Mouse (Mus musculus): ENCODE results near the gene Med16. TPM values are rescaled to one million over a fixed set of nuclear protein-coding genes. Genes with fewer than 3 reads are reported as not detected.

Gene Med16
- polyA plus RNA-seq, 1 experiment from 2014 or later = 33.2 TPM

- H3K4me2 ChIP-seq (ENCODE audit: low read depth, low read length) = peak overlapping the region; percentile 99
- WGBS = 52% methylated on average over 7 of the region's 7 CpGs
- peaks cover 54% of the 10 kb centered on the region for H3K4me1 ChIP-seq (ENCODE audit: control insufficient read depth, insufficient read depth, low read length)
- peaks cover 43% of the 10 kb centered on the region for H3K36me3 ChIP-seq (ENCODE audit: control insufficient read depth, insufficient read depth, low read length)
- no peak for ATAC-seq (ENCODE audit: low read depth)
- no peaks in the 10 kb centered on the region; the same call in 1 of the 2 replicates for H3K27me3 ChIP-seq (ENCODE audit: control insufficient read depth, insufficient read depth, low read length)
- H3K4me3 ChIP-seq (ENCODE audit: low read depth, low read length) = peak overlapping the region; percentile 97
- peak overlapping the region; percentile 99 for H3K27ac ChIP-seq (ENCODE audit: low read depth, low read length)
- H3K9ac ChIP-seq (replicated peaks; ENCODE audit: low read depth, low read length) = peak overlapping the region; percentile 96
- H3K9me3 ChIP-seq (ENCODE audit: control insufficient read depth, low read length) = no peaks in the 10 kb centered on the region
Observed at GRCm38 (mm10) chr10:79856704-79857451, 51.8 kb downstream of the Med16 start.

GRCm38 (mm10) chr10:79856280-79856679 lies 52.4 kb downstream of the Med16 start:
- Histone ChIP-seq H3K9me3 (ENCODE audit: control insufficient read depth, low read length) (no peaks in the 10 kb centered on the region), H3K4me2 (ENCODE audit: low read depth, low read length) (peak overlapping the region; percentile 99), H3K4me1 (ENCODE audit: control insufficient read depth, insufficient read depth, low read length) (peaks cover 58% of the 10 kb centered on the region), H3K27me3 (ENCODE audit: control insufficient read depth, insufficient read depth, low read length) (no peaks in the 10 kb centered on the region; the same call in 1 of the 2 replicates), H3K36me3 (ENCODE audit: control insufficient read depth, insufficient read depth, low read length) (peaks cover 37% of the 10 kb centered on the region), H3K4me3 (ENCODE audit: low read depth, low read length) (peak overlapping the region; percentile 97), H3K27ac (ENCODE audit: low read depth, low read length) (peak overlapping the region; percentile 99; the same call in 1 of the 2 replicates), H3K9ac (replicated peaks; ENCODE audit: low read depth, low read length) (peak overlapping the region; percentile 96)
- 50% methylated on average over 6 of the region's 6 CpGs for WGBS
- no peak for ATAC-seq (ENCODE audit: low read depth)

- H3K4me2 ChIP-seq (ENCODE audit: low read depth, low read length) = peak overlapping the region; percentile 99
- H3K9me3 ChIP-seq (ENCODE audit: control insufficient read depth, low read length) = no peaks in the 10 kb centered on the region
- ATAC-seq (ENCODE audit: low read depth) = no peak
- H3K27me3 ChIP-seq (ENCODE audit: control insufficient read depth, insufficient read depth, low read length) = no peaks in the 10 kb centered on the region; the same call in 1 of the 2 replicates
- H3K4me1 ChIP-seq (ENCODE audit: control insufficient read depth, insufficient read depth, low read length) = peaks cover 58% of the 10 kb centered on the region
- peak overlapping the region; percentile 97 for H3K4me3 ChIP-seq (ENCODE audit: low read depth, low read length)
- peak overlapping the region; percentile 96 for H3K9ac ChIP-seq (replicated peaks; ENCODE audit: low read depth, low read length)
- H3K36me3 ChIP-seq (ENCODE audit: control insufficient read depth, insufficient read depth, low read length) = peaks cover 31% of the 10 kb centered on the region
- H3K27ac ChIP-seq (ENCODE audit: low read depth, low read length) = peak overlapping the region; percentile 99
- 3% methylated on average over 10 of the region's 10 CpGs for WGBS
Observed at GRCm38 (mm10) chr10:79855558-79856184, 53.1 kb downstream of the Med16 start.

GRCm38 (mm10) chr10:79854801-79855541 lies 53.8 kb downstream of the Med16 start:
- peak overlapping the region; percentile 99 for H3K27ac ChIP-seq (ENCODE audit: low read depth, low read length)
- H3K4me1 ChIP-seq (ENCODE audit: control insufficient read depth, insufficient read depth, low read length) = peaks cover 58% of the 10 kb centered on the region
- ATAC-seq (ENCODE audit: low read depth) = peak; percentile 36
- H3K4me2 ChIP-seq (ENCODE audit: low read depth, low read length) = peak overlapping the region; percentile 99
- under 1% methylated on average over 77 of the region's 83 CpGs for WGBS
- peaks cover 24% of the 10 kb centered on the region for H3K36me3 ChIP-seq (ENCODE audit: control insufficient read depth, insufficient read depth, low read length)
- H3K27me3 ChIP-seq (ENCODE audit: control insufficient read depth, insufficient read depth, low read length) = no peaks in the 10 kb centered on the region
- peak overlapping the region; percentile 97 for H3K4me3 ChIP-seq (ENCODE audit: low read depth, low read length)
- H3K9ac ChIP-seq (replicated peaks; ENCODE audit: low read depth, low read length) = peak overlapping the region; percentile 96
- H3K9me3 ChIP-seq (ENCODE audit: control insufficient read depth, low read length) = no peaks in the 10 kb centered on the region

- H3K9me3 ChIP-seq (ENCODE audit: control insufficient read depth, low read length) = no peaks in the 10 kb centered on the region
- under 1% methylated on average over 75 of the region's 75 CpGs for WGBS
- no peaks in the 10 kb centered on the region for H3K27me3 ChIP-seq (ENCODE audit: control insufficient read depth, insufficient read depth, low read length)
- H3K27ac ChIP-seq (ENCODE audit: low read depth, low read length) = peak within 1 kb of the TSS; percentile 99
- H3K4me2 ChIP-seq (ENCODE audit: low read depth, low read length) = peak within 1 kb of the TSS; percentile 99
- peak within 1 kb of the TSS; percentile 97 for H3K4me3 ChIP-seq (ENCODE audit: low read depth, low read length)
- H3K36me3 ChIP-seq (ENCODE audit: control insufficient read depth, insufficient read depth, low read length) = peaks cover 15% of the 10 kb centered on the region
- ATAC-seq (ENCODE audit: low read depth) = peak; percentile 93
- peaks cover 56% of the 10 kb centered on the region for H3K4me1 ChIP-seq (ENCODE audit: control insufficient read depth, insufficient read depth, low read length)
- peak within 1 kb of the TSS; percentile 96 for H3K9ac ChIP-seq (replicated peaks; ENCODE audit: low read depth, low read length)
Observed at GRCm38 (mm10) chr10:79853860-79854795, 54.6 kb downstream of the Med16 start, which contains the start of gene Ptbp1. Ptbp1 (plus strand) TSS chr10:79854427.

GRCm38 (mm10) chr10:79853392-79853791 lies 55.3 kb downstream of the Med16 start:
- Histone ChIP-seq H3K4me2 (ENCODE audit: low read depth, low read length) (peak overlapping the region; percentile 95), H3K36me3 (ENCODE audit: control insufficient read depth, insufficient read depth, low read length) (peaks cover 9% of the 10 kb centered on the region), H3K9ac (replicated peaks; ENCODE audit: low read depth, low read length) (peak overlapping the region; percentile 64), H3K4me3 (ENCODE audit: low read depth, low read length) (peak overlapping the region; percentile 97), H3K27ac (ENCODE audit: low read depth, low read length) (peak overlapping the region; percentile 99), H3K4me1 (ENCODE audit: control insufficient read depth, insufficient read depth, low read length) (peaks cover 51% of the 10 kb centered on the region), H3K9me3 (ENCODE audit: control insufficient read depth, low read length) (no peaks in the 10 kb centered on the region), H3K27me3 (ENCODE audit: control insufficient read depth, insufficient read depth, low read length) (no peaks in the 10 kb centered on the region)
- 0% methylated on average over 15 of the region's 15 CpGs for WGBS
- peak; percentile 26 for ATAC-seq (ENCODE audit: low read depth)

- peak overlapping the region; percentile 99 for H3K27ac ChIP-seq (ENCODE audit: low read depth, low read length)
- ATAC-seq (ENCODE audit: low read depth) = no peak
- peak overlapping the region; percentile 97 for H3K4me3 ChIP-seq (ENCODE audit: low read depth, low read length)
- WGBS = 22% methylated on average over 8 of the region's 8 CpGs
- H3K36me3 ChIP-seq (ENCODE audit: control insufficient read depth, insufficient read depth, low read length) = peaks cover 4% of the 10 kb centered on the region; the same call in 1 of the 2 replicates
- H3K9ac ChIP-seq (replicated peaks; ENCODE audit: low read depth, low read length) = peak overlapping the region; percentile 64
- peak overlapping the region; percentile 95 for H3K4me2 ChIP-seq (ENCODE audit: low read depth, low read length)
- H3K4me1 ChIP-seq (ENCODE audit: control insufficient read depth, insufficient read depth, low read length) = peaks cover 45% of the 10 kb centered on the region
- H3K27me3 ChIP-seq (ENCODE audit: control insufficient read depth, insufficient read depth, low read length) = no peaks in the 10 kb centered on the region
- H3K9me3 ChIP-seq (ENCODE audit: control insufficient read depth, low read length) = no peaks in the 10 kb centered on the region
Observed at GRCm38 (mm10) chr10:79852827-79853226, 55.9 kb downstream of the Med16 start.
